Mouse (Mus musculus): ENCODE data around the gene Arid1b.

- no peak for TF ChIP-seq EP300 (IDR thresholded peaks at IDR 0.05)
- no peak for TF ChIP-seq CTCF (IDR thresholded peaks at IDR 0.05)
Measured at GRCm38 (mm10) chr17:5204103-5204665, 210.1 kb downstream of the Arid1b start.

Data from lung, postnatal 0 days (tissue).